Mouse (Mus musculus) cortical plate, adult 2 months (tissue): ENCODE measurements at regions not wholly inside any gene's neighbourhood (a gene's known extent, or its start where the extent isn't known, plus 50 kb on each side); places are given as distances from the start of the nearest gene placed in this dataset.

Experiments used
- CTCF ChIP-seq: fragments of 200-500 bp; IDR thresholded peaks from 2 replicates; pipeline ENCODE4 v1.5.1; 2011; ENCODE audit warnings: mild to moderate bottlenecking, control low read depth, low read length; ENCODE audit not compliant: insufficient read depth; ENCODE audit errors: extremely low read depth
- POLR2A ChIP-seq: fragments of 200-500 bp; IDR thresholded peaks from 2 replicates; pipeline ENCODE4 v1.6.1; 2011; ENCODE audit warnings: mild to moderate bottlenecking, low read length, control low read depth; ENCODE audit not compliant: insufficient read depth; ENCODE audit errors: extremely low read depth

- TF ChIP-seq CTCF (no peak), POLR2A (no peak)
Observed at GRCm38 (mm10) chr2:128431751-128432150, 159.3 kb upstream of the Spdye4c start.
